Mouse (Mus musculus): ENCODE data around the gene Scaf4.

GRCm38 (mm10) chr16:90203226-90203962 lies 80.9 kb downstream of the Scaf4 start:
- TF ChIP-seq CTCF (IDR thresholded peaks at IDR 0.05; ENCODE audit: low read depth, low read length) (no peak), POLR2A (IDR thresholded peaks at IDR 0.05; ENCODE audit: insufficient read depth, low read length) (no peak)

Measured in ES-Bruce4 (cell line).